Mouse (Mus musculus) heart, postnatal 25 days (tissue): Measurements from ENCODE around the gene Bcl2l1. TPM values are rescaled to one million over a fixed set of nuclear protein-coding genes. Genes with fewer than 3 reads are reported as not detected.

ENCODE experiments used
- DNase-seq: peaks from one replicate; pipeline ENCODE4 v3.0.0; 2022; ENCODE audit warnings: low spot score
- intact Hi-C: fragments of 180-260 bp; cut with DNase I; formaldehyde crosslinking; loops from one replicate; pipeline ENCODE4 v1.15.1; 2025
- microRNA-seq: library from miRNA; unstranded; fragments of <30 nt; microRNA quantifications from one replicate; pipeline ENCODE4 v1.2.0, GENCODE M21; 2022
- total RNA-seq, 2 experiments: library from RNA; stranded (reverse); gene quantifications; 2 replicates each; pipeline ENCODE4 v1.2.3; 2021

Gene Bcl2l1
- total RNA-seq, 2 experiments from 2014 or later: 58.6 to 59.0 TPM

- intact Hi-C loops: loop anchor here (2.0 kb wide), 1 partner anchor 45 kb away; no protein-coding TSS in a partner anchor
- peak; percentile 54 for DNase-seq
These were observed 90.1 kb downstream of the Bcl2l1 start for GRCm38 (mm10) chr2:152741153-152742041.

GRCm38 (mm10) chr2:152740490-152740889 lies 91.0 kb downstream of the Bcl2l1 start:
- intact Hi-C loops: no loop called here
- no peak for DNase-seq

- DNase-seq: no peak
- intact Hi-C loops: loop anchor here (1.0 to 2.0 kb wide), 2 partner anchors 33 to 45 kb away; no protein-coding TSS in a partner anchor
These were observed 91.7 kb downstream of the Bcl2l1 start for GRCm38 (mm10) chr2:152739842-152740260.

- peak; percentile 87 for DNase-seq
- intact Hi-C loops: loop anchor here (1.0 to 2.0 kb wide), 2 partner anchors 32 to 46 kb away; no protein-coding TSS in a partner anchor
These were observed 92.3 kb downstream of the Bcl2l1 start for GRCm38 (mm10) chr2:152739031-152739841.

- DNase-seq: no peak
- intact Hi-C loops: loop anchor here (2.0 kb wide), 1 partner anchor 46 kb away; no protein-coding TSS in a partner anchor
These were observed 93.2 kb downstream of the Bcl2l1 start for GRCm38 (mm10) chr2:152738341-152738740.

GRCm38 (mm10) chr2:152737306-152738221 lies 94.0 kb downstream of the Bcl2l1 start:
- DNase-seq: peak; percentile 37
- intact Hi-C loops: loop anchor here (2.0 kb wide), 1 partner anchor 47 kb away; no protein-coding TSS in a partner anchor

- intact Hi-C loops: no loop called here
- no peak for DNase-seq
These were observed 94.8 kb downstream of the Bcl2l1 start for GRCm38 (mm10) chr2:152736748-152737147.

- DNase-seq: peak; percentile 91
- intact Hi-C loops: no loop called here
These were observed 95.4 kb downstream of the Bcl2l1 start, which contains the start of gene Id1 for GRCm38 (mm10) chr2:152736090-152736601. TSS of gene Id1 (plus strand) at chr2:152736251.

- intact Hi-C loops: no loop called here
These were observed 96.5 kb downstream of the Bcl2l1 start for GRCm38 (mm10) chr2:152734984-152735383.

GRCm38 (mm10) chr2:152734501-152734900 lies 97.0 kb downstream of the Bcl2l1 start:
- intact Hi-C loops: no loop called here
- DNase-seq: no peak

More at GRCm38 (mm10) chr2:152734984-152735383, 96.5 kb downstream of the Bcl2l1 start:
- DNase-seq: peak; percentile 94

GRCm38 (mm10) chr2:152733201-152733600 lies 98.3 kb downstream of the Bcl2l1 start:
- intact Hi-C loops: no loop called here
- DNase-seq: no peak

Small RNA genes lying within 50 kb of the gene (microRNA-seq; reads per million reads assigned to microRNA genes)
- gene Gm23802 (not detected), gene Mir5622 (1.7 reads per million)

Other genes with a start within 250 kb of the Bcl2l1 start
- not detected for gene Defb45, start 232.3 kb downstream of the Bcl2l1 start, total RNA-seq
- not detected for gene Defb36, start 227.4 kb downstream of the Bcl2l1 start, total RNA-seq
- gene Defb25, start 208.7 kb downstream of the Bcl2l1 start, total RNA-seq: not detected
- 1 to 10 TPM; 7.7 to 8.5 TPM for gene Rem1, start 204.8 kb downstream of the Bcl2l1 start, total RNA-seq
- 10 to 100 TPM; 35.1 to 38.5 TPM for gene H13, start 162.3 kb downstream of the Bcl2l1 start, total RNA-seq
- gene Mcts2, start 144.7 kb downstream of the Bcl2l1 start, total RNA-seq: 10 to 100 TPM; 17.7 to 18.5 TPM
- 10 to 100 TPM; 37.8 to 57.0 TPM for gene Id1, start 95.5 kb downstream of the Bcl2l1 start, total RNA-seq
- 10 to 100 TPM; 12.2 to 16.8 TPM for gene Cox4i2, start 77.6 kb downstream of the Bcl2l1 start, total RNA-seq
- gene Tpx2, start 16.2 kb upstream of the Bcl2l1 start, total RNA-seq: 1 to 10 TPM; 1.5 to 1.6 TPM
- under 1 TPM in 1 of 2 experiments, not detected in 1; 0.13 TPM for gene Mylk2, start 79.6 kb upstream of the Bcl2l1 start, total RNA-seq
- gene Foxs1, start 101.5 kb upstream of the Bcl2l1 start, total RNA-seq: 1 to 10 TPM; 3.7 TPM
- gene Dusp15, start 120.0 kb upstream of the Bcl2l1 start, total RNA-seq: under 1 TPM in 1 of 2 experiments, not detected in 1; 0.20 TPM
- gene Ttll9, start 130.8 kb upstream of the Bcl2l1 start, total RNA-seq: not detected
- gene Pdrg1, start 183.7 kb upstream of the Bcl2l1 start, total RNA-seq: 100 to 1,000 TPM; 110 to 116 TPM
- gene Xkr7, start 200.1 kb upstream of the Bcl2l1 start, total RNA-seq: not detected
- gene Ccm2l, start 234.2 kb upstream of the Bcl2l1 start, total RNA-seq: 10 to 100 TPM; 15.8 to 16.7 TPM